Mouse (Mus musculus) frontal cortex, postnatal 14 days (tissue): ENCODE results near the gene Adamts16.

ENCODE experiments used
- DNase-seq, 2 experiments: peaks; one replicate each; pipeline ENCODE4 v3.0.0; 2022; ENCODE audit warnings: low spot score in 2 of 2

The Adamts16 gene

GRCm38 (mm10) chr13:70832593-70833138, 8.9 kb downstream of the Adamts16 start:
- no peak for DNase-seq

- DNase-seq = no peak
Observed at GRCm38 (mm10) chr13:70831041-70831440, 10.6 kb downstream of the Adamts16 start.

GRCm38 (mm10) chr13:70827507-70827906, 14.1 kb downstream of the Adamts16 start:
- no peak for DNase-seq

GRCm38 (mm10) chr13:70825265-70825664, 16.3 kb downstream of the Adamts16 start:
- no peak for DNase-seq

- no peak for DNase-seq
Observed at GRCm38 (mm10) chr13:70823757-70824156, 17.9 kb downstream of the Adamts16 start.

GRCm38 (mm10) chr13:70818982-70819381, 22.6 kb downstream of the Adamts16 start:
- DNase-seq = no peak

GRCm38 (mm10) chr13:70814423-70814822, 27.2 kb downstream of the Adamts16 start:
- no peak for DNase-seq

GRCm38 (mm10) chr13:70805506-70805905, 36.1 kb downstream of the Adamts16 start:
- no peak for DNase-seq

- no peak for DNase-seq
Observed at GRCm38 (mm10) chr13:70802849-70803248, 38.8 kb downstream of the Adamts16 start.

- DNase-seq = no peak
Observed at GRCm38 (mm10) chr13:70799322-70799721, 42.3 kb downstream of the Adamts16 start.

GRCm38 (mm10) chr13:70798396-70798795, 43.2 kb downstream of the Adamts16 start:
- DNase-seq = peak; percentile 18 to 20

GRCm38 (mm10) chr13:70794074-70794572, 47.5 kb downstream of the Adamts16 start:
- DNase-seq = no peak

- no peak for DNase-seq
Observed at GRCm38 (mm10) chr13:70793660-70794059, 48.0 kb downstream of the Adamts16 start.

- DNase-seq = no peak
Observed at GRCm38 (mm10) chr13:70792950-70793349, 48.7 kb downstream of the Adamts16 start.

GRCm38 (mm10) chr13:70789806-70790205, 51.8 kb downstream of the Adamts16 start:
- no peak for DNase-seq

GRCm38 (mm10) chr13:70789022-70789421, 52.6 kb downstream of the Adamts16 start:
- no peak for DNase-seq

- DNase-seq = no peak
Observed at GRCm38 (mm10) chr13:70785078-70785477, 56.5 kb downstream of the Adamts16 start.

- no peak for DNase-seq
Observed at GRCm38 (mm10) chr13:70784126-70784525, 57.5 kb downstream of the Adamts16 start.

GRCm38 (mm10) chr13:70779781-70780180, 61.8 kb downstream of the Adamts16 start:
- DNase-seq = no peak

GRCm38 (mm10) chr13:70778872-70779554, 62.6 kb downstream of the Adamts16 start:
- DNase-seq = no peak

- DNase-seq = no peak
Observed at GRCm38 (mm10) chr13:70771100-70771499, 70.5 kb downstream of the Adamts16 start.

- no peak for DNase-seq
Observed at GRCm38 (mm10) chr13:70769156-70769555, 72.5 kb downstream of the Adamts16 start.

- peak in 1 of 2 experiments; percentile 10 for DNase-seq
Observed at GRCm38 (mm10) chr13:70767462-70767861, 74.1 kb downstream of the Adamts16 start.
